ENCODE assay signal across 16 mouse cellular contexts in genomic region chr13:30560052-30560451, GRCm38 (mm10).
"Had no signal": no experiment of that assay in that cellular context is flagged by ENCODE, and none has a peak within 500 bp of the region (broad histone marks: within the 10 kb centered on the region; RNA-seq: fewer than 3 reads in every experiment).

No protein-coding gene starts in this region.

- H3K27ac ChIP-seq: neural tube, embryonic 13.5 days; neural tube, embryonic 15.5 days; stomach, embryonic 15.5 days; stomach, postnatal 0 days had no signal

- DNase-seq: retina, postnatal 1 day; right cerebral cortex, adult 18-20 months; right cerebral cortex, postnatal 14 days; right cerebral cortex, postnatal 25 days; right cerebral cortex, postnatal 4 days; spleen, adult 18-20 months; thymus, adult 18-20 months; thymus, adult 2 months; thymus, postnatal 14 days; thymus, postnatal 25 days; thymus, postnatal 36 days; thymus, postnatal 4 days had no signal

- H3K4me1 ChIP-seq: neural tube, embryonic 13.5 days; neural tube, embryonic 15.5 days; stomach, embryonic 15.5 days had no signal

- H3K36me3 ChIP-seq: neural tube, embryonic 13.5 days; neural tube, embryonic 15.5 days; stomach, embryonic 15.5 days had no signal

- H3K4me2 ChIP-seq: neural tube, embryonic 13.5 days; neural tube, embryonic 15.5 days; stomach, embryonic 15.5 days had no signal

- H3K9ac ChIP-seq: neural tube, embryonic 13.5 days; neural tube, embryonic 15.5 days; stomach, embryonic 15.5 days had no signal

- H3K27me3 ChIP-seq: neural tube, embryonic 13.5 days; neural tube, embryonic 15.5 days; stomach, embryonic 15.5 days had no signal

- H3K4me3 ChIP-seq: neural tube, embryonic 13.5 days; neural tube, embryonic 15.5 days; stomach, embryonic 15.5 days had no signal

- H3K9me3 ChIP-seq: neural tube, embryonic 13.5 days; neural tube, embryonic 15.5 days; stomach, embryonic 15.5 days had no signal
